Mouse (Mus musculus): ENCODE results near the gene Scyl1. TPM values are rescaled to one million over a fixed set of nuclear protein-coding genes. Genes with fewer than 3 reads are reported as not detected.
"Not testable (repeated sequence)": the region's sequence is repeated elsewhere in the genome, so short reads cannot be mapped to it uniquely, and the experiment has no call there.

Scyl1 gene
- polyA plus RNA-seq (2014; fragmentation: Nextera tagmentation; extraction: Ambion mirVana): 63.9 and 67.4 TPM in 2 replicates

DNA sequence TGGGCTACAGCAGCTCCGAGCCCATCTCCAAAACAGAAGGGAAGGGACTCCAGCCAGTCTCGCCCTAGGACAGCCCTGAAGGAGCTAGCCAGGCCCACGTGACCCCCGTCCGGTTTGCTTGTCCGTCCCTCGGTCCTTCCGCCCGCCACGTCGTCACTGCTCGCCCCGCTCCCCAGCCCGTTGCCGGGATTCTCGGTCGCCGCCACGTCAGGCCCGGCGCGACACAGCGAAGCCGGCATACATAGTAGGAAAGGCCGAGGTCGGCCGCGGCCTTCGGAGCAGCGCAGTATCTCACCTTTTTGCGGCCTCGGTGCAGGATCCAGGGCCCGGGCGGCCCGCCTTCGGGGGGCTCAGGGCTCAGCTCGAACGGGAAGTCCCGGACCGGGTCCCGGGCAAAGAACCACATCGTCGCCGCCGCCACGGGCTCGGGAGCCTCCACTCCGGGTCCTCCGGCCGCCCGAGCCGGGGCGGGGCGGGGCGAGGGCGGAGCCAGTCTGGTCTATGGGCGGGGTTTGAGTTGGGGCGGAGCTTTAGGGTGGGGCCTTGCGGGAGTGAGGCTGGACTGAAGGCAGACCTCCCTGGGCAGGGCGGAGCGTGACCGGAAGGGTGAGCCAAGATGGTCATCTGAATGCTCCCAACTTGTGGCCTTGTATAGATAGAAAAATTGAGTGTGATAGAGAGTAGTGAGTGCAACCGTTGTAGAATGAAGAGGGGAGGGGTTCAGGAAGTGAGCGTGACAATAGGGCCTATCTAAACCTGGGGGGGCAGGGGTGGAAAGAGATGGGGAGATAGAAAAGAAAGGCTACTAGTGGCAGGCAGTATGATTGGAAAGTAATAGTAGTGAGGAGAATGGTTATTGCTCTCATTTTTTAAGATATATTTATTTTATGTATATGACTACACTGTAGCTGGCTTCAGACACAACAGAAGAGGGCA, at the start of gene Scyl1:
Scyl1 (minus strand) TSS at position 495 of the 936 bp plus-strand sequence.
- Histone ChIP-seq H3K36me3 (ENCODE audit: control insufficient read depth, insufficient read depth, low read length) (peaks cover 6% of the 10 kb centered on the region), H3K27ac (ENCODE audit: low read depth, low read length) (peak within 1 kb of the TSS; percentile 49; the same call in 1 of the 2 replicates), H3K27me3 (ENCODE audit: control insufficient read depth, insufficient read depth, low read length) (no peaks in the 10 kb centered on the region), H3K4me1 (ENCODE audit: control insufficient read depth, insufficient read depth, low read length) (peaks cover 10% of the 10 kb centered on the region), H3K4me2 (ENCODE audit: low read depth) (peak within 1 kb of the TSS; percentile 84), H3K4me3 (ENCODE audit: low read depth, low read length) (peak within 1 kb of the TSS; percentile 87), H3K9me3 (ENCODE audit: control insufficient read depth, low read length) (no peaks in the 10 kb centered on the region), H3K9ac (ENCODE audit: low read length) (peak within 1 kb of the TSS; percentile 85)
- ATAC-seq (ENCODE audit: insufficient read depth, low FRiP score, low TSS enrichment) (peak; percentile 97), DNase-seq (ENCODE audit: low spot score) (peak; percentile 94)
- WGBS: 1% methylated on average over 63 of the region's 64 CpGs

DNA sequence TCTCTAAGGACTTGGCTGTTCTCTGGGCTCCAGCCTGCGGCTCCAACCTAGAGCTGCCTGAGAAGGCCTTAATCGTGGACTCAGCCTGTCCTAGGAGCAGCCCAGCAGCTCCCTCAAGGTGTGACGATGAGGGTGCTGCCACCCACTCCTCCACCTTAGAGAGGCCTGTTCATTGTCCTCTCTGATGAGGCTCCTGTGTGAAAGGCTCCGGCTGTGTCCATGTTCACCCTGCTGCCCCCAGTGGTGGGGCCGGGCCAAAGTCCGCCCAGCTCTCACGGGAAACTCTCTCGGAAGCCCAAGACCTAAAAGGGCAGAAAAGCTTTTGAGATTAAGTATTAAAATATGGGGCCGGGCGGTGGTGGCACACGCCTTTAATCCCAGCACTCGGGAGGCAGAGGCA, 48.3 kb upstream of the Scyl1 start:
- DNase-seq (ENCODE audit: low spot score): no peak
- no peak overlapping the region for H3K9ac ChIP-seq (ENCODE audit: low read length)
- H3K27ac ChIP-seq (ENCODE audit: low read depth, low read length): no peak overlapping the region
- 60% methylated on average over 12 of the region's 12 CpGs for WGBS
- no peak overlapping the region for H3K4me3 ChIP-seq (ENCODE audit: low read depth, low read length)
- no peak overlapping the region for H3K4me2 ChIP-seq (ENCODE audit: low read depth)
- H3K27me3 ChIP-seq (ENCODE audit: control insufficient read depth, insufficient read depth, low read length): no peaks in the 10 kb centered on the region
- no peak for ATAC-seq (ENCODE audit: insufficient read depth, low FRiP score, low TSS enrichment)
- no peaks in the 10 kb centered on the region for H3K36me3 ChIP-seq (ENCODE audit: control insufficient read depth, insufficient read depth, low read length)
- no peaks in the 10 kb centered on the region for H3K9me3 ChIP-seq (ENCODE audit: control insufficient read depth, low read length)
- H3K4me1 ChIP-seq (ENCODE audit: control insufficient read depth, insufficient read depth, low read length): peaks cover 5% of the 10 kb centered on the region; the same call in 1 of the 2 replicates

DNA sequence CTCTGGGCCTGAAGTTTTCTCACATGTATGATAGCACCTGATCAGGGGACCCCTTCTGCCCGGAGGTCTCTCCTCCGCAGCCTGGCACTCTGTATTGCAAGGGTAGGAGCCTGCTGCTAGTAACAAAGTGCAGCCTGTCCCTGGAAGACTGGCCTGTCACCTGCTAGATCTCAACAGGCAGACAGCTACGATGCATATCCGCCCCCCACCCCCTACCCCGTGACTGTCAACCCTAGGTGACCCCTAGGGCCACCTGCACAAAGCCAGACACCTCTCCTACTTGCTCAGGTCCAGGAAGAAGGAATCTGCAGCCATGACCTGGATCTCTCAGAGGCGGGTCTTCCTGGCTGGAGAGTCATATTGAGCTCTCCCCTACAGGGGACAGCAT, 47.4 kb upstream of the Scyl1 start:
- ATAC-seq (ENCODE audit: insufficient read depth, low FRiP score, low TSS enrichment): no peak
- no peaks in the 10 kb centered on the region for H3K36me3 ChIP-seq (ENCODE audit: control insufficient read depth, insufficient read depth, low read length)
- no peak overlapping the region for H3K4me3 ChIP-seq (ENCODE audit: low read depth, low read length)
- H3K27ac ChIP-seq (ENCODE audit: low read depth, low read length): no peak overlapping the region
- peaks cover 5% of the 10 kb centered on the region; the same call in 1 of the 2 replicates for H3K4me1 ChIP-seq (ENCODE audit: control insufficient read depth, insufficient read depth, low read length)
- no peaks in the 10 kb centered on the region for H3K9me3 ChIP-seq (ENCODE audit: control insufficient read depth, low read length)
- no peaks in the 10 kb centered on the region for H3K27me3 ChIP-seq (ENCODE audit: control insufficient read depth, insufficient read depth, low read length)
- H3K4me2 ChIP-seq (ENCODE audit: low read depth): no peak overlapping the region
- DNase-seq (ENCODE audit: low spot score): no peak
- 78% methylated on average over 6 of the region's 6 CpGs for WGBS
- H3K9ac ChIP-seq (ENCODE audit: low read length): no peak overlapping the region

DNA sequence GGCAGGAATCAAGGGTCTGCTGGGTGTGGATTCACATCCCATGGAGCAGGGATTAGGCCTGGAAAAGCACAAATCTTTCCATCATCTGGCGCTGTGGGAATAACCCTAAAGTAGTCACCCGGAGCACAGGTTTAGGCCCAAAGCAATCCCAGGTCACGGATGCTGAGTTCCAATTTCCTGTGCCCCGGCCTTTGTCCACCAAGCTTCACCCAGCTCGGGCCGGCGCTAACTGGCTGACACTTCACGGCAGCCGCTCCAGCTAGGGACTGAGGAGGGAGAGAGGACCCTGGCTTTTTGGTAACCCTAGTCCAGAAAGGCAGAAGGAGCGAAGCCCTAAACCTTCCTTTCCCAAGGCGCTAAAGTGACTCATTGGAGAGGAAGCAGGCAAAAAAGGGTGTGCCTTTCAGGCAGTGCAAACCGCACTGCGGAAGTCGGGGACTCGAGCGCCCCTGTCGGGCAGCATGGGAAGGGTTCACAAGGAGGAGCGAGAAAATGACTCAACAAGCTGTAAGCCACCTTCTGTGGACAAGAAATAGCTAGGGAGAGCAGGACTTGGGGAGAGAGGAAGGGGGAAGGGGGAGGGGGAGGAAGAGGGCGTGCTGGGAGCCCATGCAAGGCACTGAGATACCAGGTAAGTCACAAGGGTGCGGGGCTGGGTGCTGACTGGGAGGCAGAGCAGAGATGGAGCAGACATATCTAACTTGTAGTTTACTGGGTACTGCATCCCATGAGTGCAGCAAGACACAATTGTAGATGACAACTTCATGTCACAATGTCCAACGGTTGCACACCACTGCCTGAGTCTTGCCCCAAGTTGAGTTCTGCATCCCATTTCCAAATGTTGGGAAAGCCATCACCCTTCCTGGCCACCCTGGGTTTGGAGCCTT, 46.7 kb upstream of the Scyl1 start:
- DNase-seq (ENCODE audit: low spot score) (peak; percentile 85), ATAC-seq (ENCODE audit: insufficient read depth, low FRiP score, low TSS enrichment) (peak; percentile 63; the same call in 1 of the 2 replicates)
- H3K4me1 ChIP-seq (ENCODE audit: control insufficient read depth, insufficient read depth, low read length): peaks cover 2% of the 10 kb centered on the region
- 23% methylated on average over 21 of the region's 21 CpGs for WGBS
- H3K9ac ChIP-seq (ENCODE audit: low read length): peak overlapping the region; percentile 54
- 0 out of 2 replicates have a peak overlapping the region, but pooled peaks have one; percentile 8 for H3K4me3 ChIP-seq (ENCODE audit: low read depth, low read length)
- 0 out of 2 replicates have a peak overlapping the region, but pooled peaks have one; percentile 17 for H3K27ac ChIP-seq (ENCODE audit: low read depth, low read length)
- peak overlapping the region; percentile 34 for H3K4me2 ChIP-seq (ENCODE audit: low read depth)
- no peaks in the 10 kb centered on the region for H3K27me3 ChIP-seq (ENCODE audit: control insufficient read depth, insufficient read depth, low read length)
- H3K36me3 ChIP-seq (ENCODE audit: control insufficient read depth, insufficient read depth, low read length): no peaks in the 10 kb centered on the region
- H3K9me3 ChIP-seq (ENCODE audit: control insufficient read depth, low read length): no peaks in the 10 kb centered on the region

DNA sequence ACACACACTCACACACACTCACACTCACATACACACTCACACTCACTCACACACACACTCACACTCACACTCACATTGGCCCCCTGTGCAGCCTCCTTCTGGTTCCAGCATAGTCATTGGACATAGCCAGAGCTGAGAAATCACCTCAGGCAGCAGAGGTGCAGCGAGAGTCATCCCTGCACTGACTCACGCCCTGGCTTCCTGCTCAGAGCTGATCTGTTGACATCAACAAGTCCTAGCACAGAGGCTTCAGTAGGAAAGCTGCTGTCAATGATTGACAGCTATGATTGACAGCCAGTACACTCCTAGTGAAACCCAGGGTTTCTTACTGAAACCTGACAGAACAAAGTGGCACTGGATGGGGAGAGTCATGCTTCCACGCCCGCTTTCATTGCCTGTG, 44.7 kb upstream of the Scyl1 start:
- Histone ChIP-seq H3K9me3 (ENCODE audit: control insufficient read depth, low read length) (no peaks in the 10 kb centered on the region), H3K4me2 (ENCODE audit: low read depth) (no peak overlapping the region), H3K9ac (ENCODE audit: low read length) (no peak overlapping the region), H3K4me1 (ENCODE audit: control insufficient read depth, insufficient read depth, low read length) (peaks cover 16% of the 10 kb centered on the region), H3K27me3 (ENCODE audit: control insufficient read depth, insufficient read depth, low read length) (no peaks in the 10 kb centered on the region), H3K27ac (ENCODE audit: low read depth, low read length) (no peak overlapping the region), H3K36me3 (ENCODE audit: control insufficient read depth, insufficient read depth, low read length) (no peaks in the 10 kb centered on the region), H3K4me3 (ENCODE audit: low read depth, low read length) (no peak overlapping the region)
- ATAC-seq (ENCODE audit: insufficient read depth, low FRiP score, low TSS enrichment) (no peak), DNase-seq (ENCODE audit: low spot score) (no peak)
- 75% methylated on average over 4 of the region's 4 CpGs for WGBS

DNA sequence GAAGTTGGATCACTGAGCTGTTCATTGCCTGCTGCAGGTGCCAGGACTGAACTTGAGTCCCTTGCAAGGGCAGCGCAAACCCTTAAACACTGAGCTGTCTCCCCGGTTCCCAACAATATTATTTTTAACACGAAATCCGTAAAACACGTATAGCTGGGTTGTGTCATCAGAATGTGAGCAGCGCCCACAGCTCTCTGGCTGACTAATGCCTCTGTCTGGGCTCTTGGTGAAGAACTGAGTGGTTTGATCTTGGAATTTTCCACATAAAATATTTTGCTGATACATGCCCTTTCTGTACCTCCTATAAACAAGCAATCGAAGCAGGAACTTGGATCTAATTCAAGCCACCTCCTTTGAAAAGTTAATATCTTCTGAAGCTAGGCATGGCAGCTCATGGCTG, 43.8 kb upstream of the Scyl1 start:
- Histone ChIP-seq H3K36me3 (ENCODE audit: control insufficient read depth, insufficient read depth, low read length) (no peaks in the 10 kb centered on the region), H3K27ac (ENCODE audit: low read depth, low read length) (no peak overlapping the region), H3K4me2 (ENCODE audit: low read depth) (no peak overlapping the region), H3K27me3 (ENCODE audit: control insufficient read depth, insufficient read depth, low read length) (no peaks in the 10 kb centered on the region), H3K4me3 (ENCODE audit: low read depth, low read length) (no peak overlapping the region), H3K4me1 (ENCODE audit: control insufficient read depth, insufficient read depth, low read length) (peaks cover 21% of the 10 kb centered on the region), H3K9me3 (ENCODE audit: control insufficient read depth, low read length) (no peaks in the 10 kb centered on the region), H3K9ac (ENCODE audit: low read length) (no peak overlapping the region)
- WGBS: 96% methylated on average over 7 of the region's 7 CpGs
- DNase-seq (ENCODE audit: low spot score) (no peak), ATAC-seq (ENCODE audit: insufficient read depth, low FRiP score, low TSS enrichment) (no peak)

DNA sequence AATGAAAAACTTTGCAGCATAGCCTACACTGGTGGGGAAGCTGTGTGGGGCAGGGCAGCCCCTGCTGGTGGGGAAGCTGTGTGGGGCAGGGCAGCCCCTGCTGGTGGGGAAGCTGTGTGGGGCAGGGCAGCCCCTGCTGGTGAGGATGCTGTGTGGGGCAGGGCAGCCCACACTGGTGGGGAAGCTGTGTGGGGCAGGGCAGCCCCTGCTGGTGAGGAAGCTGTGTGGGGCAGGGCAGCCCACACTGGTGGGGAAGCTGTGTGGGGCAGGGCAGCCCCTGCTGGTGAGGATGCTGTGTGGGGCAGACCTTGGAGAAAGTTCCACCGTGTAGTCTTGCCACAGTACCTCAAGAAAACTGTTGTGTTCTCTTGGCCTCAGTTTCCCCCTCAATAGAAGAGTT, 42.8 kb upstream of the Scyl1 start:
- peaks cover 28% of the 10 kb centered on the region for H3K4me1 ChIP-seq (ENCODE audit: control insufficient read depth, insufficient read depth, low read length)
- DNase-seq (ENCODE audit: low spot score); ATAC-seq (ENCODE audit: insufficient read depth, low FRiP score, low TSS enrichment); H3K27me3 ChIP-seq (ENCODE audit: control insufficient read depth, insufficient read depth, low read length); H3K36me3 ChIP-seq (ENCODE audit: control insufficient read depth, insufficient read depth, low read length); H3K4me2 ChIP-seq (ENCODE audit: low read depth); H3K9ac ChIP-seq (ENCODE audit: low read length); H3K27ac ChIP-seq (ENCODE audit: low read depth, low read length); H3K4me3 ChIP-seq (ENCODE audit: low read depth, low read length); H3K9me3 ChIP-seq (ENCODE audit: control insufficient read depth, low read length): not testable (repeated sequence)
- WGBS: 61% methylated on average over 1 of the region's 1 CpGs

DNA sequence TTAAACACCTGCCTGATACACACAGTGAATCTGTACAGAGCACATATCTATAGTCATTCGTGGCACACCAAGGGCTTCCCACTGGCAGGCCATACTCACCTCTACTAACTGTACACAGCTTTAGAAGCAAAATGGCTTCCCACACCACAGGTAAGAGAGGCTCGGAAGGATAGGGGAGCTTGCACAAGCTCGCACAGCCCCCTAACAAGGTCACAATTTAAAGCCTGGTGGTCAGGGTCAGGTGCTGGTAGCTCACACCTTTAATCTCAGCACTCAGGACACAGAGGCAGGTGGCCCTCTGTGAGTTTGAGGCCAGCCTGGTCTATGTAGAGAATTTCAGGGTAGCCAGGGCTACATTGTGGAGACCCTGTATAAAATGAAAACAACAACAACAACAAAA, 42.3 kb upstream of the Scyl1 start:
- H3K36me3 ChIP-seq (ENCODE audit: control insufficient read depth, insufficient read depth, low read length): no peaks in the 10 kb centered on the region
- no peaks in the 10 kb centered on the region for H3K9me3 ChIP-seq (ENCODE audit: control insufficient read depth, low read length)
- no peak overlapping the region for H3K27ac ChIP-seq (ENCODE audit: low read depth, low read length)
- H3K4me2 ChIP-seq (ENCODE audit: low read depth): no peak overlapping the region
- WGBS: 87% methylated on average over 3 of the region's 3 CpGs
- H3K4me3 ChIP-seq (ENCODE audit: low read depth, low read length): no peak overlapping the region
- H3K9ac ChIP-seq (ENCODE audit: low read length): no peak overlapping the region
- DNase-seq (ENCODE audit: low spot score) (no peak), ATAC-seq (ENCODE audit: insufficient read depth, low FRiP score, low TSS enrichment) (no peak)
- H3K27me3 ChIP-seq (ENCODE audit: control insufficient read depth, insufficient read depth, low read length): no peaks in the 10 kb centered on the region
- H3K4me1 ChIP-seq (ENCODE audit: control insufficient read depth, insufficient read depth, low read length): peaks cover 31% of the 10 kb centered on the region

Measured in neural tube, embryonic 11.5 days (tissue).